Mouse (Mus musculus) C2C12 (cell line): Measurements from ENCODE around the gene Bmp5.

ENCODE experiments used
- CEBPB ChIP-seq: IDR thresholded peaks from one replicate; pipeline ENCODE4 v1.6.1; 2011; ENCODE audit warnings: low read depth, mild to moderate bottlenecking, control low read depth, moderate library complexity
- CTCF ChIP-seq: IDR thresholded peaks from one replicate; pipeline ENCODE4 v1.5.1; 2011; ENCODE audit not compliant: control insufficient read depth, insufficient read depth, insufficient read length
- MYOD1 ChIP-seq: IDR thresholded peaks from one replicate; pipeline ENCODE4 v1.6.1; 2011; ENCODE audit warnings: low read depth; ENCODE audit not compliant: control insufficient read depth, insufficient read length
- MYOG ChIP-seq: IDR thresholded peaks from one replicate; pipeline ENCODE4 v1.6.1; 2011; ENCODE audit not compliant: control insufficient read depth, insufficient read length; ENCODE audit errors: extremely low read depth

DNA sequence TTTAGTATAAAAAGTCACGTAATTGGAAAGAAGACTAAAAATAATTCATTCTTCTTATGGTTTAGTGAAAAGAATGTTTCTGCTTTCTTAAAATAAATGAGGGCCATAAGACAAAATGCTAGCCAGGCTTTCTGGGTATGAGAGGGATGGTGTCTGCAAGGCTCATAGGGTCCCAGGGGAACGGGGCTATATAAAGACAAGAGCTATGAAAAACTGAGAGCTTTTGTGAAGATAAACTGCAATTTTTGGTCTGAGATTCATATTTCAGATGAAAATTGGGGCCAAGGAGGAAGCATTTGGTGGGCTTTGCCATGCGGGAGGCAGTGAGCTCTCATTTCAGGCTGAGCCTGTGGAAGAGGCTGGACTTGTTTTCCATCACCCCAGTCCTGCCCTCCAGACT, 83.0 kb downstream of the Bmp5 start:
- TF ChIP-seq CTCF (no peak), MYOG (no peak), MYOD1 (no peak), CEBPB (no peak)
